Mouse (Mus musculus) heart, postnatal 0 days (tissue): ENCODE data around the gene Lamb3.

Experiments
- CTCF ChIP-seq: IDR thresholded peaks from 2 replicates; pipeline ENCODE4 v1.5.1; 2016; ENCODE audit warnings: antibody characterized with exemption, control low read depth, low read depth
- EP300 ChIP-seq: IDR thresholded peaks from 2 replicates; pipeline ENCODE4 v1.6.1; 2016; ENCODE audit warnings: antibody characterized with exemption, low read depth

DNA sequence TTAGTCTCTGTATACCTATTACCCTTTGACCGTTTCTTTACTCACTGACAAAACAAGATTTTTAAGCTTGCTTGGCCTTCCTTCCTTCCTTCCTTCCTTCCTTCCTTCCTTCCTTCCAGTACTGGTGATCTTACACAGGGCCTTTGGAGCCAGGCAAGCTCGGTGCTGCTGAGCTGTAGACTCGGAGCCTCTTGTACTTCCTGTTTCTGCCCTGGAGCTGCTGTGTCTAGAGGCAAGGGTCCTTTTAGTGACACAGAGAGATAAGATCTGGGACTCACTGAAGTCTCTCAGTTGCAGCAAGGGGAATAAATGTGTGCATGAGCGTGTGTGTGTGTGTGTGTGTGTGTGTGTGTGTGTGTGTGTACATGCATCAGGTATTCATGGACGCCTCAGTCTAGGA lies 23.4 kb downstream of the Lamb3 start:
- TF ChIP-seq EP300 (no peak), CTCF (no peak)
